Mouse (Mus musculus): ENCODE results near the gene Sec24b. TPM values are rescaled to one million over a fixed set of nuclear protein-coding genes. Genes with fewer than 3 reads are reported as not detected.

The Sec24b gene
- polyA plus RNA-seq, 1 experiment from 2014 or later: 33.5 TPM

DNA sequence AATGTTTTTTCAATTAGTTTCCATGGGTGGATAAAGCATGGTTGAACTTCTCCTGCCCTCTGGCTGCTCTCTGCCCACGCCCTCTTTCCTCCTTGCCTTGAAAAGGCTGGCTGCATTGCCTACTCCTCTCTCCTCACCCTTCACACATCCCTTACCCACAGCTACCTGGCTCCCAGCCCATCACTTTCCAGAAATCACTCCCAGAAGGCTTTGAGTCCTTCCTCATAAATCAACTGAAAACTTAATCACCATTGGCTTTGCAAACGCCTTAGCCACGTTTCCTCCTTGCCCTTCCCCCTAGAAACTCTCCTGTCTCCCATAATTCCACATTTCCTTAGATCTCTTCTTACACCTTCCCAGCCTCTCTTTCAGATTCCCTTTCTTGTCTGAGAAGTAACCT is 123.5 kb downstream of the Sec24b start:
- H3K4me1 ChIP-seq (ENCODE audit: control insufficient read depth, insufficient read depth, low read length): peaks cover 8% of the 10 kb centered on the region; the same call in 1 of the 2 replicates
- H3K4me3 ChIP-seq (ENCODE audit: low read depth, low read length): no peak overlapping the region
- H3K27ac ChIP-seq (replicated peaks; ENCODE audit: low read depth, low read length): no peak overlapping the region
- H3K9me3 ChIP-seq (ENCODE audit: control insufficient read depth, low read length): no peaks in the 10 kb centered on the region
- H3K27me3 ChIP-seq (replicated peaks; ENCODE audit: control insufficient read depth, insufficient read depth, low read length): no peaks in the 10 kb centered on the region
- WGBS: 38% methylated on average over 3 of the region's 3 CpGs
- H3K9ac ChIP-seq (ENCODE audit: low read depth, low read length): no peak overlapping the region
- no peak overlapping the region for H3K4me2 ChIP-seq (ENCODE audit: low read depth, low read length)
- peak; percentile 26; the same call in 1 of the 2 replicates for ATAC-seq (ENCODE audit: low read depth)
- no peaks in the 10 kb centered on the region for H3K36me3 ChIP-seq (ENCODE audit: control insufficient read depth, insufficient read depth, low read length)
- peak; percentile 33 for DNase-seq (ENCODE audit: low spot score)

DNA sequence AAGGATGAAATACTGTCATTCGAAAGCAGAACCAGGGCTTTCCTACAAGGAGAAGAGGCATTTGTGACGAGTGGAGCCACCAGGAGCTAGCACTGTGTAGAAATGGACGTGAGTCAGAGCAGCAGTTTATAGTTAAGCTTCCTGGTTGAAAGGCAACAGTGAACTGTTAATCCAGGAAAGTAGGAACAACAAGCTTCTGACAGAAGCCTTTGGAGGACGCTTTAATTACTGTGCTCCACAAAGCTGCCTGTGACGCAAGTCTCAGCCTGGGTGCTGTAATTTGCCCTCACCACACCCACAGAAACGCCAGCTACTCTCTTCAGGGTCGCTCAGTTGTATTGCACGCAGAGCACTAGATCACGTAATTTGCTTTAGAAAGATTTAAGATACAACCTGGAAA is 124.8 kb downstream of the Sec24b start:
- H3K4me3 ChIP-seq (ENCODE audit: low read depth, low read length): no peak overlapping the region
- no peak overlapping the region for H3K4me2 ChIP-seq (ENCODE audit: low read depth, low read length)
- WGBS: 55% methylated on average over 9 of the region's 9 CpGs
- H3K9ac ChIP-seq (ENCODE audit: low read depth, low read length): no peak overlapping the region
- H3K36me3 ChIP-seq (ENCODE audit: control insufficient read depth, insufficient read depth, low read length): no peaks in the 10 kb centered on the region
- H3K9me3 ChIP-seq (ENCODE audit: control insufficient read depth, low read length): no peaks in the 10 kb centered on the region
- ATAC-seq (ENCODE audit: low read depth) (no peak), DNase-seq (ENCODE audit: low spot score) (peak; percentile 29)
- peaks cover 8% of the 10 kb centered on the region; the same call in 1 of the 2 replicates for H3K4me1 ChIP-seq (ENCODE audit: control insufficient read depth, insufficient read depth, low read length)
- H3K27ac ChIP-seq (replicated peaks; ENCODE audit: low read depth, low read length): no peak overlapping the region
- H3K27me3 ChIP-seq (replicated peaks; ENCODE audit: control insufficient read depth, insufficient read depth, low read length): no peaks in the 10 kb centered on the region

Other genes with a start within 250 kb of the Sec24b start
- 0.31 TPM in 1 of 2 replicates, not detected in the other for gene Rrh, start 239.0 kb downstream of the Sec24b start, polyA plus RNA-seq (2014; fragmentation: Nextera tagmentation; extraction: Ambion mirVana)
- 38.9 and 41.9 TPM in 2 replicates for gene Gar1, start 230.2 kb downstream of the Sec24b start, polyA plus RNA-seq (2014; fragmentation: Nextera tagmentation; extraction: Ambion mirVana)
- 0.29 TPM in 2 replicates for gene Cfi, start 225.7 kb downstream of the Sec24b start, polyA plus RNA-seq (2014; fragmentation: Nextera tagmentation; extraction: Ambion mirVana)
- gene Pla2g12a, start 182.9 kb downstream of the Sec24b start, polyA plus RNA-seq (2014; fragmentation: Nextera tagmentation; extraction: Ambion mirVana): 31.5 and 31.6 TPM in 2 replicates
- 53.3 and 55.5 TPM in 2 replicates for gene Casp6, start 160.1 kb downstream of the Sec24b start, polyA plus RNA-seq (2014; fragmentation: Nextera tagmentation; extraction: Ambion mirVana)
- 5.9 and 8.9 TPM in 2 replicates for gene Mcub, start 91.3 kb downstream of the Sec24b start, polyA plus RNA-seq (2014; fragmentation: Nextera tagmentation; extraction: Ambion mirVana)
- 14.3 and 16.2 TPM in 2 replicates for gene Col25a1, start 69.9 kb upstream of the Sec24b start, polyA plus RNA-seq (2014; fragmentation: Nextera tagmentation; extraction: Ambion mirVana)